Mouse (Mus musculus) myocyte (in vitro differentiated cells): ENCODE measurements around the gene Pde7b.

Experiments used
- CEBPB ChIP-seq: IDR thresholded peaks from 2 replicates; pipeline ENCODE4 v1.6.1; 2011; ENCODE audit warnings: mild to moderate bottlenecking, moderate library complexity; ENCODE audit not compliant: poor library complexity, insufficient read depth, severe bottlenecking
- MAX ChIP-seq: IDR thresholded peaks from one replicate; pipeline ENCODE4 v1.6.1; 2011; ENCODE audit warnings: low read depth, mild to moderate bottlenecking, control low read depth
- MYOD1 ChIP-seq, 3 experiments: IDR thresholded peaks; one replicate each; pipeline ENCODE4 v1.6.1; 2011; ENCODE audit warnings: control low read depth in 2 of 3, low read depth in 2 of 3, mild to moderate bottlenecking in 2 of 3, moderate library complexity in 1 of 3; ENCODE audit not compliant: insufficient read length in 2 of 3, control insufficient read depth in 1 of 3
- POLR2A ChIP-seq: IDR thresholded peaks from one replicate; pipeline ENCODE4 v1.6.1; 2011; ENCODE audit warnings: low read depth, mild to moderate bottlenecking, control low read depth, moderate library complexity; ENCODE audit not compliant: insufficient read length
- SRF ChIP-seq: IDR thresholded peaks from one replicate; pipeline ENCODE4 v1.6.1; 2011; ENCODE audit warnings: low read depth; ENCODE audit not compliant: control insufficient read depth, insufficient read length
- USF1 ChIP-seq: IDR thresholded peaks from one replicate; pipeline ENCODE4 v1.6.1; 2011; ENCODE audit warnings: low read depth, mild to moderate bottlenecking, control low read depth, moderate library complexity

DNA sequence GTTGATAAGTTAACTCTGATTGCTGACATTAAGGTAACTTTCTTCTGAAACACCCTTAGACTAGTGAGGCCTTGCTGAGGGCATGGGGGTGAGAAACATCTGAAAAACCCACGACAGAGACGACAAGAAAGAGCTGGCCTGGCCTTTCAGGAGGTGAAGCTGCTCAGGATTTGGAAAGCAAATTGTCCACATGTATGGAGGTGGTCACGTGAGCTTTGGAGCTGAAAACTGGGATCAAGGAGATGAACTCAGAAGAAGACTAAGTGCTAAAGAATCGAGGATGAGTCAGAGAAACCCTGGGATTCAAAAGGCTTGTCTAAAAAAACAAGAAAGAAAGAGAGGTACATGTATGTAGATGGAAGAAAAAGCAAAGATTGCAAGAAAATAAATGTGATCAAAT, 65.2 kb downstream of the Pde7b start:
- TF ChIP-seq CEBPB (no peak), SRF (no peak), POLR2A (no peak), MAX (no peak), MYOD1 (IDR thresholded peaks at IDR 0.05; ENCODE audit: control insufficient read depth in 1 of 3, insufficient read length in 2 of 3, low read depth in 2 of 3) (no peak), USF1 (no peak)
